Mouse (Mus musculus) lung, embryonic 14.5 days (tissue): ENCODE data around the gene Olfr969. TPM values are rescaled to one million over a fixed set of nuclear protein-coding genes. Genes with fewer than 3 reads are reported as not detected.
"Not testable (repeated sequence)": the region's sequence is repeated elsewhere in the genome, so short reads cannot be mapped to it uniquely, and the experiment has no call there.

Source experiments
- ATAC-seq: fragments of 200-750 bp; cut with Nextera tagmentation; 2 replicates; pipeline ENCODE4 v1.8.0; 2017; ENCODE audit warnings: mild to moderate bottlenecking, moderate TSS enrichment, moderate library complexity; ENCODE audit not compliant: insufficient read depth
- DNase-seq: peaks from one replicate; pipeline ENCODE4 v3.0.0-alpha.2; 2015
- H3K27ac ChIP-seq: fragments of 300-500 bp; sonication (generic); 2 replicates; pipeline ENCODE4 v1.5.1; 2014; ENCODE audit warnings: low read depth, mild to moderate bottlenecking, moderate library complexity
- H3K27me3 ChIP-seq: fragments of 300-500 bp; sonication (generic); 2 replicates; pipeline ENCODE4 v1.6.1; 2014; ENCODE audit warnings: low read length, control low read depth; ENCODE audit not compliant: insufficient read depth
- H3K36me3 ChIP-seq: fragments of 300-500 bp; sonication (generic); 2 replicates; pipeline ENCODE4 v1.6.1; 2014; ENCODE audit warnings: control low read depth; ENCODE audit not compliant: insufficient read depth
- H3K4me1 ChIP-seq: fragments of 300-500 bp; sonication (generic); 2 replicates; pipeline ENCODE4 v1.6.1; 2014; ENCODE audit warnings: antibody characterized with exemption, control low read depth; ENCODE audit not compliant: insufficient read depth
- H3K4me2 ChIP-seq: fragments of 300-500 bp; sonication (generic); 2 replicates; pipeline ENCODE4 v1.6.1; 2014; ENCODE audit warnings: mild to moderate bottlenecking
- H3K4me3 ChIP-seq: fragments of 300-500 bp; sonication (generic); 2 replicates; pipeline ENCODE4 v1.5.1; 2014; ENCODE audit warnings: low read depth, low read length
- H3K9ac ChIP-seq: fragments of 300-500 bp; sonication (generic); 2 replicates; pipeline ENCODE4 v1.6.1; 2014
- H3K9me3 ChIP-seq: fragments of 300-500 bp; sonication (generic); 2 replicates; pipeline ENCODE4 v1.6.1; 2016; ENCODE audit warnings: low read depth, low read length, control low read depth
- CTCF ChIP-seq: IDR thresholded peaks from 2 replicates; pipeline ENCODE4 v1.5.1; 2016; ENCODE audit warnings: antibody characterized with exemption, low read depth
- WGBS: fragments of 180-500 bp; shearing (Covaris S2); extraction: QIAGEN DNeasy Blood & Tissue Kit; methylation state at CpG from one replicate; pipeline ENCODE4 v1.1.7; 2014; 5-methylcytosine and 5-hydroxymethylcytosine counted together
- polyA plus RNA-seq: library from polyadenylated mRNA; unstranded; fragments of >200 nt; fragmentation: Nextera tagmentation; extraction: Ambion mirVana; gene quantifications from 2 replicates; pipeline ENCODE4 v1.2.1, GENCODE M21; 2014

Gene Olfr969
- not detected in 2 replicates for polyA plus RNA-seq

- DNase-seq, result no peak
- Histone ChIP-seq H3K4me3 (no peak within 1 kb of the TSS), H3K27ac (no peak within 1 kb of the TSS), H3K27me3 (no peaks in the 10 kb centered on the region), H3K9me3 (no peaks in the 10 kb centered on the region), H3K9ac (no peak within 1 kb of the TSS), H3K4me1 (no peaks in the 10 kb centered on the region), H3K4me2 (no peak within 1 kb of the TSS), H3K36me3 (no peaks in the 10 kb centered on the region)
- ATAC-seq, result no peak
- 65% methylated on average over 2 of the region's 2 CpGs for WGBS
- TF ChIP-seq CTCF, result no peak
Measured at GRCm38 (mm10) chr9:39790558-39790957, at the start of gene Olfr969. Gene Olfr969, plus strand, starts transcription at chr9:39790945.

GRCm38 (mm10) chr9:39745949-39746348, 44.8 kb upstream of the Olfr969 start, which contains the start of gene Olfr967:
Gene Olfr967, plus strand, starts transcription at chr9:39746249.
- ATAC-seq, result no peak

GRCm38 (mm10) chr9:39746428-39746827, 44.3 kb upstream of the Olfr969 start:
- H3K27me3 ChIP-seq, result no peaks in the 10 kb centered on the region
- no peak overlapping the region for H3K4me3 ChIP-seq
- no peaks in the 10 kb centered on the region for H3K4me1 ChIP-seq
- DNase-seq (no peak), ATAC-seq (no peak)
- H3K27ac ChIP-seq, result no peak overlapping the region
- no peaks in the 10 kb centered on the region for H3K9me3 ChIP-seq
- no peak for TF ChIP-seq CTCF
- H3K9ac ChIP-seq, result no peak overlapping the region
- H3K36me3 ChIP-seq, result no peaks in the 10 kb centered on the region
- no peak overlapping the region for H3K4me2 ChIP-seq
- WGBS, result 92% methylated on average over 1 of the region's 1 CpGs

More at GRCm38 (mm10) chr9:39745949-39746348, 44.8 kb upstream of the Olfr969 start, which contains the start of gene Olfr967:
- no peak for DNase-seq
- H3K27me3 ChIP-seq, result no peaks in the 10 kb centered on the region
- no peak within 1 kb of the TSS for H3K9ac ChIP-seq
- no peaks in the 10 kb centered on the region for H3K36me3 ChIP-seq
- H3K4me1 ChIP-seq, result no peaks in the 10 kb centered on the region
- H3K9me3 ChIP-seq, result no peaks in the 10 kb centered on the region
- no peak within 1 kb of the TSS for H3K4me3 ChIP-seq
- no peak within 1 kb of the TSS for H3K4me2 ChIP-seq
- no peak for TF ChIP-seq CTCF
- no peak within 1 kb of the TSS for H3K27ac ChIP-seq

- Histone ChIP-seq H3K9me3 (no peaks in the 10 kb centered on the region), H3K36me3 (no peaks in the 10 kb centered on the region), H3K4me3 (no peak within 1 kb of the TSS), H3K9ac (no peak within 1 kb of the TSS), H3K4me2 (no peak within 1 kb of the TSS), H3K27me3 (no peaks in the 10 kb centered on the region), H3K4me1 (no peaks in the 10 kb centered on the region), H3K27ac (no peak within 1 kb of the TSS)
- no peak for TF ChIP-seq CTCF
- DNase-seq (no peak), ATAC-seq (no peak)
- 78% methylated on average over 1 of the region's 1 CpGs for WGBS
Measured at GRCm38 (mm10) chr9:39783153-39783552, 7.6 kb upstream of the Olfr969 start, which contains the start of gene Olfr968. Gene Olfr968, minus strand, starts transcription at chr9:39783253.

- ATAC-seq (no peak), DNase-seq (no peak)
- H3K4me1 ChIP-seq, result no peaks in the 10 kb centered on the region
- no peak within 1 kb of the TSS for H3K4me2 ChIP-seq
- WGBS, result 72% methylated on average over 4 of the region's 4 CpGs
- no peaks in the 10 kb centered on the region for H3K36me3 ChIP-seq
- H3K9me3 ChIP-seq, result no peaks in the 10 kb centered on the region
- no peaks in the 10 kb centered on the region for H3K27me3 ChIP-seq
- no peak for TF ChIP-seq CTCF
- H3K9ac ChIP-seq, result no peak within 1 kb of the TSS
- H3K27ac ChIP-seq, result no peak within 1 kb of the TSS
- no peak within 1 kb of the TSS for H3K4me3 ChIP-seq
Measured at GRCm38 (mm10) chr9:39808560-39808959, 17.8 kb downstream of the Olfr969 start, which contains the start of gene Olfr970. Gene Olfr970, plus strand, starts transcription at chr9:39808860.

- H3K27me3 ChIP-seq, H3K4me3 ChIP-seq, H3K27ac ChIP-seq, H3K4me1 ChIP-seq, DNase-seq, H3K4me2 ChIP-seq, ATAC-seq, H3K9me3 ChIP-seq, H3K36me3 ChIP-seq, H3K9ac ChIP-seq: not testable (repeated sequence)
- 73% methylated on average over 1 of the region's 2 CpGs for WGBS
Measured at GRCm38 (mm10) chr9:39836576-39836975, 45.8 kb downstream of the Olfr969 start, which contains the start of gene Olfr971. Gene Olfr971, plus strand, starts transcription at chr9:39836876.

Other genes with a start within 250 kb of the Olfr969 start
- not detected in 2 replicates for gene Olfr958, start 236.9 kb upstream of the Olfr969 start, polyA plus RNA-seq
- not detected in 2 replicates for gene Olfr959, start 215.4 kb upstream of the Olfr969 start, polyA plus RNA-seq
- gene AW551984, start 186.5 kb upstream of the Olfr969 start, polyA plus RNA-seq, result 10.4 and 11.7 TPM in 2 replicates
- gene Olfr148, start 180.3 kb upstream of the Olfr969 start, polyA plus RNA-seq, result not detected in 2 replicates
- gene Olfr960, start 169.6 kb upstream of the Olfr969 start, polyA plus RNA-seq, result not detected in 2 replicates
- not detected in 2 replicates for gene Olfr961, start 145.9 kb upstream of the Olfr969 start, polyA plus RNA-seq
- gene Olfr963, start 123.7 kb upstream of the Olfr969 start, polyA plus RNA-seq, result not detected in 2 replicates
- not detected in 2 replicates for gene Olfr149, start 83.8 kb upstream of the Olfr969 start, polyA plus RNA-seq
- not detected in 2 replicates for gene Olfr965, start 79.6 kb upstream of the Olfr969 start, polyA plus RNA-seq
- not detected in 2 replicates for gene Olfr150, start 60.0 kb upstream of the Olfr969 start, polyA plus RNA-seq
- not detected in 2 replicates for gene Olfr967, start 44.7 kb upstream of the Olfr969 start, polyA plus RNA-seq
- gene Olfr968, start 7.7 kb upstream of the Olfr969 start, polyA plus RNA-seq, result not detected in 2 replicates
- not detected in 2 replicates for gene Olfr970, start 17.9 kb downstream of the Olfr969 start, polyA plus RNA-seq
- gene Olfr971, start 45.9 kb downstream of the Olfr969 start, polyA plus RNA-seq, result not detected in 2 replicates
- not detected in 2 replicates for gene Olfr972, start 75.5 kb downstream of the Olfr969 start, polyA plus RNA-seq
- not detected in 2 replicates for gene Olfr229, start 116.4 kb downstream of the Olfr969 start, polyA plus RNA-seq
- gene Olfr974, start 146.6 kb downstream of the Olfr969 start, polyA plus RNA-seq, result not detected in 2 replicates
- gene Olfr975, start 161.1 kb downstream of the Olfr969 start, polyA plus RNA-seq, result not detected in 2 replicates
- gene Olfr976, start 170.2 kb downstream of the Olfr969 start, polyA plus RNA-seq, result not detected in 2 replicates
- gene Olfr978, start 201.2 kb downstream of the Olfr969 start, polyA plus RNA-seq, result not detected in 2 replicates
- gene Olfr979, start 212.5 kb downstream of the Olfr969 start, polyA plus RNA-seq, result not detected in 2 replicates
- gene Olfr980, start 218.6 kb downstream of the Olfr969 start, polyA plus RNA-seq, result not detected in 2 replicates
- not detected in 2 replicates for gene Olfr981, start 230.5 kb downstream of the Olfr969 start, polyA plus RNA-seq